Mouse (Mus musculus): ENCODE results near the gene Cenpn.

Gene Cenpn
- long read RNA-seq, experiment 1, partial matches to known transcripts, result 1 of 2 reads
- long read RNA-seq, experiment 1, other reads (novel, unspliced or antisense), result 1 of 2 reads
- long read RNA-seq, experiment 2, partial matches to known transcripts, result 0 of 3 reads
- long read RNA-seq, experiment 2, other reads (novel, unspliced or antisense), result 2 of 3 reads

- intact Hi-C loops (cut with DNase I), result loop anchor here (2.0 kb wide), 1 partner anchor 57 kb away; the partner anchor contains the start of gene 1700030J22Rik
Measured at GRCm38 (mm10) chr8:116921337-116922059, at the start of gene Cenpn, which contains the start of gene Cmc2. Gene Cenpn (plus strand): TSS chr8:116921730. Gene Cmc2 (minus strand): TSS chr8:116921455.

GRCm38 (mm10) chr8:116872761-116873342, 48.7 kb upstream of the Cenpn start:
- intact Hi-C loops (cut with DNase I), result loop anchor here (5.0 kb wide), 1 partner anchor 101 kb away; no protein-coding TSS in a partner anchor

- intact Hi-C loops (cut with DNase I), result loop anchor here (5.0 kb wide), 1 partner anchor 101 kb away; no protein-coding TSS in a partner anchor
Measured at GRCm38 (mm10) chr8:116873586-116873985, 47.9 kb upstream of the Cenpn start.

GRCm38 (mm10) chr8:116873986-116874385, 47.5 kb upstream of the Cenpn start:
- intact Hi-C loops (cut with DNase I), result loop anchor here (5.0 kb wide), 1 partner anchor 102 kb away; no protein-coding TSS in a partner anchor

GRCm38 (mm10) chr8:116875798-116876450, 45.6 kb upstream of the Cenpn start:
- intact Hi-C loops (cut with DNase I), result no loop called here

- intact Hi-C loops (cut with DNase I), result no loop called here
Measured at GRCm38 (mm10) chr8:116881396-116881795, 40.1 kb upstream of the Cenpn start.

- intact Hi-C loops (cut with DNase I), result no loop called here
Measured at GRCm38 (mm10) chr8:116887813-116888212, 33.7 kb upstream of the Cenpn start.

GRCm38 (mm10) chr8:116891446-116891845, 30.1 kb upstream of the Cenpn start:
- intact Hi-C loops (cut with DNase I), result no loop called here

GRCm38 (mm10) chr8:116892130-116892529, 29.4 kb upstream of the Cenpn start:
- intact Hi-C loops (cut with DNase I), result no loop called here

GRCm38 (mm10) chr8:116892636-116893035, 28.9 kb upstream of the Cenpn start:
- intact Hi-C loops (cut with DNase I), result no loop called here

- intact Hi-C loops (cut with DNase I), result no loop called here
Measured at GRCm38 (mm10) chr8:116893938-116894337, 27.6 kb upstream of the Cenpn start.

- intact Hi-C loops (cut with DNase I), result no loop called here
Measured at GRCm38 (mm10) chr8:116895521-116895920, 26.0 kb upstream of the Cenpn start.

GRCm38 (mm10) chr8:116904736-116905135, 16.8 kb upstream of the Cenpn start:
- intact Hi-C loops (cut with DNase I), result no loop called here

- intact Hi-C loops (cut with DNase I), result no loop called here
Measured at GRCm38 (mm10) chr8:116905252-116905651, 16.3 kb upstream of the Cenpn start.

GRCm38 (mm10) chr8:116905836-116906235, 15.7 kb upstream of the Cenpn start:
- intact Hi-C loops (cut with DNase I), result no loop called here

- intact Hi-C loops (cut with DNase I), result loop anchor here (2.0 kb wide), 1 partner anchor 58 kb away; the partner anchor contains the start of gene 1700030J22Rik
Measured at GRCm38 (mm10) chr8:116921005-116921336, 559 bp upstream of the Cenpn start.

GRCm38 (mm10) chr8:116922060-116922757, 679 bp downstream of the Cenpn start:
- intact Hi-C loops (cut with DNase I), result no loop called here

GRCm38 (mm10) chr8:116923526-116923925, 2.0 kb downstream of the Cenpn start:
- intact Hi-C loops (cut with DNase I), result no loop called here

GRCm38 (mm10) chr8:116927880-116928279, 6.3 kb downstream of the Cenpn start:
- intact Hi-C loops (cut with DNase I), result no loop called here

GRCm38 (mm10) chr8:116928588-116928987, 7.1 kb downstream of the Cenpn start:
- intact Hi-C loops (cut with DNase I), result no loop called here

GRCm38 (mm10) chr8:116934976-116935375, 13.4 kb downstream of the Cenpn start:
- intact Hi-C loops (cut with DNase I), result loop anchor here (10.0 kb wide), 1 partner anchor 540 kb away; no protein-coding TSS in a partner anchor

Data from adrenal gland (tissue).